Mouse (Mus musculus) embryonic facial prominence, embryonic 12.5 days (tissue): ENCODE data around the gene Clba1. TPM values are rescaled to one million over a fixed set of nuclear protein-coding genes. Genes with fewer than 3 reads are reported as not detected.
"Not testable (repeated sequence)": the region's sequence is repeated elsewhere in the genome, so short reads cannot be mapped to it uniquely, and the experiment has no call there.

Experiments
- ATAC-seq: fragments of 200-750 bp; cut with Nextera tagmentation; 2 replicates; pipeline ENCODE4 v1.8.0; 2017; ENCODE audit not compliant: insufficient number of reproducible peaks, insufficient read depth, low FRiP score, low TSS enrichment
- H3K27ac ChIP-seq: fragments of 300-500 bp; sonication (generic); 2 replicates; pipeline ENCODE4 v1.5.1; 2016; ENCODE audit warnings: mild to moderate bottlenecking
- H3K27me3 ChIP-seq: fragments of 300-500 bp; sonication (generic); 2 replicates; pipeline ENCODE4 v1.6.1; 2016; ENCODE audit warnings: mild to moderate bottlenecking, moderate library complexity
- H3K36me3 ChIP-seq: fragments of 300-500 bp; sonication (generic); 2 replicates; pipeline ENCODE4 v1.6.1; 2016; ENCODE audit warnings: mild to moderate bottlenecking
- H3K4me1 ChIP-seq: fragments of 300-500 bp; sonication (generic); 2 replicates; pipeline ENCODE4 v1.6.1; 2016
- H3K4me2 ChIP-seq: fragments of 300-500 bp; sonication (generic); replicated peaks from 2 replicates; pipeline ENCODE4 v1.6.1; 2016; ENCODE audit warnings: mild to moderate bottlenecking, moderate library complexity
- H3K4me3 ChIP-seq: fragments of 300-500 bp; sonication (generic); 2 replicates; pipeline ENCODE4 v1.5.1; 2016; ENCODE audit warnings: mild to moderate bottlenecking
- H3K9ac ChIP-seq: fragments of 300-500 bp; sonication (generic); 2 replicates; pipeline ENCODE4 v1.6.1; 2016; ENCODE audit warnings: mild to moderate bottlenecking, moderate library complexity
- H3K9me3 ChIP-seq: fragments of 300-500 bp; sonication (generic); 2 replicates; pipeline ENCODE4 v1.6.1; 2016; ENCODE audit warnings: mild to moderate bottlenecking, moderate library complexity
- WGBS: fragments of 180-500 bp; shearing (Covaris S2); methylation state at CpG from one replicate; pipeline ENCODE4 v1.1.7; 2016; 5-methylcytosine and 5-hydroxymethylcytosine counted together
- polyA plus RNA-seq: library from polyadenylated mRNA; unstranded; fragments of >200 nt; fragmentation: Nextera tagmentation; extraction: Ambion mirVana; gene quantifications from 2 replicates; pipeline ENCODE4 v1.2.1, GENCODE M21; 2016

The Clba1 gene
- polyA plus RNA-seq, 1 experiment from 2014 or later = 9.6 TPM

DNA sequence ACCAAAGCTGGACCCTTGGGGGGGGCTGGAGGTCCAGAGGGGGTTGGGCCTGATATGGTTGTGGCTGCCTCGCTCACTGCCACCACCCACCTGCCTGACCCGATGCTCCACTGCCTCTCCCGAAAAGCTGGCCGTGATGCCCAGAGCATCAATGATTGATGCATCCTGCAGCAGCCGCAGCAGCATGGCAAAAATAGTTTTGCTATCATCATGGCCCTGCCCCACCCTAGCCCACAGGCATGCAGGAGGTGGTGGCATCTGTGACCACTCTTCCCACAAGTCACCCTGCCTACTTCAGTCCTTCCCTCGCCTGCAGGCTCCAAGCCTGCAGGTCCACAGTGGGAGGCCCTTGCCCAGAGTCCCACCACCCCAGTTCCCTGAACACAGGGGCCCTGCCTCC is 2.7 kb upstream of the Clba1 start:
- H3K27ac ChIP-seq = no peak overlapping the region
- H3K4me2 ChIP-seq = no peak overlapping the region
- no peak overlapping the region for H3K9ac ChIP-seq
- H3K4me1 ChIP-seq = peaks cover 20% of the 10 kb centered on the region
- H3K36me3 ChIP-seq = no peaks in the 10 kb centered on the region
- H3K9me3 ChIP-seq = no peaks in the 10 kb centered on the region
- 76% methylated on average over 6 of the region's 6 CpGs for WGBS
- peaks cover 24% of the 10 kb centered on the region for H3K27me3 ChIP-seq
- H3K4me3 ChIP-seq = no peak overlapping the region
- no peak for ATAC-seq

DNA sequence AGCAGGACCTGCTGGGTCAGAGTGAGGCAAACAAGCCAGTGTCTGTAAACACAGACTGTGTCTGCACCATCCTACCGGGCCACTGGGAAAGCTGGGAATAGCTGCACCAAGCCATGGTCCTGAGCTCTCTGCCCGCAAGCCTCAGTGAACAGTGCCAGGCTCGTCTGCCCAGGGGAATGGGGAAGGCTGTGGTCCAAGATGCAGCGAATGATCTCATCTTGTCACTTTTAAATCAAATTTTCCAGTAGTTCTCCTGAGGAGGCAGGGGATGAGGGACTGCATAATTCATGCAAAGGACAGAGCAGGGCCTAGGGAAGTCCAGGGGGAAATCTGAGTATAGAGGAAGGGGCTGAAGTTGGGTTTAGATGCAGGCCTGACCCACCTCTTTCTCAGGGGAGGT is 941 bp upstream of the Clba1 start:
- H3K4me2 ChIP-seq = peak overlapping the region; percentile 96; the same call in 1 of the 2 replicates
- peaks cover 15% of the 10 kb centered on the region for H3K4me1 ChIP-seq
- H3K4me3 ChIP-seq = no peak overlapping the region
- H3K27me3 ChIP-seq = peaks cover 8% of the 10 kb centered on the region
- WGBS = 90% methylated on average over 4 of the region's 4 CpGs
- no peaks in the 10 kb centered on the region for H3K9me3 ChIP-seq
- H3K27ac ChIP-seq = no peak overlapping the region
- peak overlapping the region; percentile 64; the same call in 1 of the 2 replicates for H3K9ac ChIP-seq
- no peaks in the 10 kb centered on the region for H3K36me3 ChIP-seq
- no peak for ATAC-seq

DNA sequence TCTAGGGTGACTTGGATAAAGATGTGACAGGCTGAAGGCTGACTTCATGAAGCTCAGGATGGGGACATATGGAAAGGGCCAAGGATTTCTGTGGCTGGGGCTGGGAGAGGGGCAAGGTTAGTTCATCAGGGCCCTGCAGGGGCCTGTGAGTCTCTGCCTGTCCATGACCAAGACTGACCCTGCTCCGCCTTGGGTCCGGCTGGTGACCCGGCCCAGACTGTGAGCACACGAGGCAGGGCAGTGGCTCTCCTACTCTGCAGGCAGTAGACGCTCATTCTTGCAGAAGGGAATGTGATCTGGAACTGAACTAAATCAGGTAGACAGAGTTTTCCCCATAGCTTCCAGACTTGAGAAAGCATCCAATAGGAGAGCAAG is 538 bp upstream of the Clba1 start:
- H3K9ac ChIP-seq = peak overlapping the region; percentile 64
- peak overlapping the region; percentile 51 for H3K27ac ChIP-seq
- H3K27me3 ChIP-seq = peaks cover 5% of the 10 kb centered on the region
- no peak for ATAC-seq
- peaks cover 15% of the 10 kb centered on the region for H3K4me1 ChIP-seq
- no peaks in the 10 kb centered on the region for H3K36me3 ChIP-seq
- no peaks in the 10 kb centered on the region for H3K9me3 ChIP-seq
- 59% methylated on average over 5 of the region's 5 CpGs for WGBS
- peak overlapping the region; percentile 55 for H3K4me3 ChIP-seq
- peak overlapping the region; percentile 96 for H3K4me2 ChIP-seq

DNA sequence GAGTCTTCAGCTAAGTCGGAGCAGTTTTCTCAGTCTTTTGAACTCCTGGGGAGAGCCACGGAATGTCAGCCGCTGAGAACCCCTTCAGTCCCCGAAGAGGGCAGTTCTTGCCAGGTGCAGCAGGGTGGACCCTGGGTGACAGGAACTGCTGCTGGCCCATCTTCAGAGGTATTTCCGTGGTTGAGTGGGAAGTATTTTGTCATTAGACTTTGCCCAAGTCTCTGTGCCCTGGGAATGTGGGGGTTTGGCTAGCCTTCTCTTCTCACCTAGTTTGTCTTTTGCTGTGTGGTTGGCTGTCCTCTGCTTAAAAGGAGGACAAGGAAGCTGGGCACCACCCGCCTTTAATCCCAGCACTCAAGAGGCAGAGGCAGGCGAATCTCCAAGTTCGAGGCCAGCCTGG is 904 bp downstream of the Clba1 start:
- no peak overlapping the region for H3K27ac ChIP-seq
- 24% methylated on average over 8 of the region's 8 CpGs for WGBS

DNA sequence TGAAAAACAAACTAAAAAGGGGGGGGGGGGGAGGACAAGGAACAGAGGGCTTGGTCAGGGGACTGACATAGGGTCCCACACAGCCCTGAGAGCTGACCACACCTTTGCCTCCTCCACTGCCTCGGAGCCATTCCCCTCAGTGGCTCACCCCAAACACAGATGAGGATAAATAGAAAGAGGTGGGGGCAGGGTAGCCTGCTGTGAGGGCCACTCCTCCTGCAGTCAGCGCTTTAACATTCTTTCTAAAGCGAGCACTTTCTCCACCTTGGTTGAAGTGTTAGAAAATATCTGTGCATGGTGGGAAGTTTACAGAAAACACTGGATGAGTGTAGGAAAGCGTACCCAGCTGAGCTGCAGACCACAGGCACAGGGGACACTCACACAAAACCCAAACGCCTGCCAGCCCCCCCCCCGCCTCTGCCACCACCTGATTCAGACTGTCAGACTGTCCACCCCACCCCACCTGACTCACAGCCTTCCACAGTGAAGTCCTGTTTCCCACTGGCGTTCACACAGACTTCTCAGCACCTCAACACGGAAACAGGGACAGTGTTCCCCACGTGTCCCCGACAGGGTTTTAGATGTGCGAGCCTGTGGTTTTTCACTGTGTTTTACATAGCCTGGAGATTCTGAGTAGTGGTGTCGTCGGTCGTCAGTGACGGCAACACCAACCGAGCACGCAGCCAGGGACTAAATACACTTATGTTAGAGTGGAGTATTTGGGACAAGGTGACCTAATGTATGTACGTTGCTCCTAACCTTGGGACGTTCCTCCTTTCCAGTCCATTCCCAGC is 1.6 kb downstream of the Clba1 start:
- Histone ChIP-seq H3K9ac (peak overlapping the region; percentile 64; the same call in 1 of the 2 replicates), H3K27me3 (peaks cover 3% of the 10 kb centered on the region; the same call in 1 of the 2 replicates), H3K36me3 (peaks cover 18% of the 10 kb centered on the region; the same call in 1 of the 2 replicates), H3K9me3 (no peaks in the 10 kb centered on the region), H3K4me2 (peak overlapping the region; percentile 96), H3K27ac (no peak overlapping the region), H3K4me3 (peak overlapping the region; percentile 55; the same call in 1 of the 2 replicates), H3K4me1 (peaks cover 15% of the 10 kb centered on the region)
- ATAC-seq = no peak
- WGBS = 64% methylated on average over 19 of the region's 19 CpGs

More for the DNA sequence above, 904 bp downstream of the Clba1 start:
- Histone ChIP-seq H3K9me3 (no peaks in the 10 kb centered on the region), H3K4me3 (peak overlapping the region; percentile 55), H3K4me1 (peaks cover 15% of the 10 kb centered on the region), H3K4me2 (peak overlapping the region; percentile 96), H3K9ac (peak overlapping the region; percentile 64), H3K27me3 (peaks cover 3% of the 10 kb centered on the region; the same call in 1 of the 2 replicates), H3K36me3 (peaks cover 12% of the 10 kb centered on the region; the same call in 1 of the 2 replicates)
- ATAC-seq = no peak

DNA sequence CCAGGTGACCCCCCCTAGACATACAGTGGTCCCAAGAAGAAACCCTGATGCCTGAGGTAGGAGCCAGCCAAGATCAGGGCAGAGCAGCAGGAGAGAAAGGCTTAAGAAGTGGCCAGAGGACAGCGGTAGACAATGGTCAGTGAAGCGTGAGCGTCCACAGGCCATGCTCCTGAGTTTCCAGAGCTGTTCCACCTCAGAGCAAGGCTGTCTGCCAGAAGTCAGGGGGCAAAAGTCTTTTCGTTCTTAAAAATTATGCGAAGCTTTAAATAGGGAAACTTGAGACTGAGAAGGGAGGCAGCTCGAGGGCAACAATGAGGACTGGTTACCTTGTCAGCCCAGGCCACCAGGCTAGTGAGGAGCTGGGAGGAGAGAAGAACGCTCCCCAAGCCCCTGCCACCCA is 4.6 kb downstream of the Clba1 start:
- Histone ChIP-seq H3K4me3 (no peak overlapping the region), H3K4me1 (peaks cover 11% of the 10 kb centered on the region), H3K9me3 (no peaks in the 10 kb centered on the region), H3K4me2 (no peak overlapping the region), H3K9ac (no peak overlapping the region), H3K27me3 (no peaks in the 10 kb centered on the region), H3K36me3 (peaks cover 38% of the 10 kb centered on the region), H3K27ac (no peak overlapping the region)
- WGBS = 85% methylated on average over 7 of the region's 7 CpGs
- ATAC-seq = no peak

DNA sequence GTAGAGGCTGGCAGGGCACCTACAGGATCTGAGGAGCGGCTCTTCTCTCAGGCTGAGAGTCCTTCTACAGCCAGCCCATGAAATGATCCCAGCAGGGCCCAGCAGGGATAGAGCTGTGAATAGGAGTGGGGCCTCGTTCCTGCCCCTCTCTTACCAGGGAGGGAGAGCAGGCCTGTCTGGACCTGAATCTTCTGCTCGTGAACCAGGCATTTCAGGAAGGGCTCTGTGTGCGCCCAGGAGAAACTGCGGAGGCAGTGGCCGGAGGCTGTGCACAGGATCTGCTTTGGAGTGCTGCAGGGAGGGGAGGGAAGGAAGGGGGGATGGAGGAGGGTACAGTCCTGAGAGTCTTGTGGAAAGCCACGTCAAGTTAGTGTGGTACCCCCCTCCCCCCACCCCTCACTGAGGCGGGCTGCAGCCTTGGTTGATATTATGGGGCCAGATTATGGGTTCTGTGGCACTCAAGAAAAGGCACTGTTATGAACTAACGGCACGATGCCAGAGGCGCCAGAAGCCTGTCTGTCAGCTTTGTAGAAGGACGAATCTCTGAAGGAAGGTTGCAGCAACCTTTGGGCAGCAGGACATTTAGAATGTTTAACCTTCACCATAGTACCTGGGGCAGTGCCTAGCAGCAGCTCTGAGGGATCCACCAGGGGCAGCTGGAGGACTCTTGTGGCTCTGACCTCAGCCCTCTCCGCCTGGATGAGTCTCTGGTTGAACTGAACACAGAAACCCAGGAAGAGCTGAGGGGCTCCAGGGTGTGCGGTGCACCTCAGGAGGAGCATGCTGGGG is 6.1 kb downstream of the Clba1 start:
- Histone ChIP-seq H3K4me3 (no peak overlapping the region), H3K36me3 (peaks cover 53% of the 10 kb centered on the region), H3K4me2 (no peak overlapping the region), H3K4me1 (peaks cover 2% of the 10 kb centered on the region; the same call in 1 of the 2 replicates), H3K27ac (0 out of 2 replicates have a peak overlapping the region, but pooled peaks have one; percentile 6), H3K9ac (no peak overlapping the region), H3K9me3 (no peaks in the 10 kb centered on the region), H3K27me3 (no peaks in the 10 kb centered on the region)
- no peak for ATAC-seq
- 74% methylated on average over 14 of the region's 14 CpGs for WGBS

DNA sequence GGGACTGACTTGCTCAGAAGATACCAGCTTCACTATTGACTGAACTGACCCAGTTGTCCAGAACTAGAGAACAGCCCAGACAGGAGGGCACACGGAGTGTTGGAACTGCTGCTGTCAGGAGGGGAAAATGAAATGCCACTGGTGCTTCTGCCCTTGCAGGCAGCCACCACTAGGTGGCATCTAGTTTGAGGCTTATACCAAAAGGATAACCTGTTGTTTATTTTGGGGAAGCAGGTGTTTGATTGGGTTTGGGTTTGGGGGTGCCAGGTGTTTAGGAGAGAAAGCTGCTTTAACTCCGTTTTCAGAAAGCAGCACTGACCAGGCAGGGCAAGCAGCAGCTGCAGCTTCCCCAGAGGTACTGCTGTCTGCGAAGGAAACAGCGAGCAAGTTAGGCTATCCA is 7.6 kb downstream of the Clba1 start:
- peaks cover 64% of the 10 kb centered on the region for H3K36me3 ChIP-seq

DNA sequence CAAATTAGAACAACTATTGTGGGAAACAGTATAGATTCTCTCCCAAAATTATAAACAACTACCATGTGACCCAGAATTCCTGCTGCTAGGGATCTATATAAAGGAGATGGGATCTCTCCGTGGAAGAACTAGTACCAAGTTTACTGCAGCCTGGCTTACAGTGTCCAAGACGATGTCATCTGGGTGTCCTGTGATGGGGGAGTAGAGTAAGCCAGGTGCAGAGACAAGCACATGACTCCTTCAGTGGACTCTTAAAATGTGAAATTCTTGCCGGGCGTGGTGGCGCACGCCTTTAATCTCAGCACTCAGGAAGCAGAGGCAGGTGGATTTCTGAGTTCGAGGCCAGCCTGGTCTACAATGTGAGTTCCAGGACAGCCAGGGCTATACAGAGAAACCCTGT is 8.1 kb downstream of the Clba1 start:
- 85% methylated on average over 7 of the region's 7 CpGs for WGBS
- not testable (repeated sequence) for ATAC-seq
- H3K36me3 ChIP-seq = peaks cover 69% of the 10 kb centered on the region

More for the DNA sequence above, 7.6 kb downstream of the Clba1 start:
- 54% methylated on average over 4 of the region's 4 CpGs for WGBS
- no peak for ATAC-seq
- no peak overlapping the region for H3K27ac ChIP-seq
- no peaks in the 10 kb centered on the region for H3K27me3 ChIP-seq
- H3K4me1 ChIP-seq = no peaks in the 10 kb centered on the region
- no peaks in the 10 kb centered on the region for H3K9me3 ChIP-seq
- H3K4me2 ChIP-seq = no peak overlapping the region
- no peak overlapping the region for H3K9ac ChIP-seq
- H3K4me3 ChIP-seq = no peak overlapping the region

DNA sequence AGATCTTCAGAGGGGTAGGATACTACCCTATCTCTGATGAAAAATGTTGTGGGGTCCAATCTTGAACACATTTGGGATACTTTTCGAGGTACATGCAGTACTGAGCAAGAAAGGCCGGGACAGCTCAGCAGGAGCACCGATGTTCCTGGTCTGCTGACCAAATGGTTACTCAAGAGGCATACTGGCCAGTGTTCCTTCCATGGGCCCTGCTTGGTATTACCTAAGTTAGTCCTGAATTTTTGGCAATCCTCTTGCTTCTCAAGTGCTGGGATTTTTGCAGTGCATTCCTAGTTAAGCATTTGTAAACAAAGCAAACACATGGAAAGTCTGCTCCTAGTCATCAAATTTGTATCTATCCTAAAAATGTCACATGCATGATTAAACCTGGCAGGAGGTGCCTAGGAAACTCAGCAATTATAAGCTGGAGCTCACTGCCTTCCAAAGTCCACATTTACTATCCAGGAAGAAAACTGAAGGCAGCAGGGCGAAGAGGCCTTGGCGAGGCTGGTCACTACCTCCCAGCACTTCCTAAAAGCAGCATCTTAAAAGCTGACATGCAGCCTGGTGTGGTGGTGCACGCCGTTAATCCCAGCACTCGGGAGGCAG is 10.4 kb downstream of the Clba1 start:
- H3K4me2 ChIP-seq = no peak overlapping the region
- H3K9ac ChIP-seq = no peak overlapping the region
- H3K4me1 ChIP-seq = peaks cover 10% of the 10 kb centered on the region; the same call in 1 of the 2 replicates
- ATAC-seq = no peak
- H3K27me3 ChIP-seq = no peaks in the 10 kb centered on the region
- H3K9me3 ChIP-seq = no peaks in the 10 kb centered on the region
- 92% methylated on average over 8 of the region's 8 CpGs for WGBS
- peaks cover 63% of the 10 kb centered on the region for H3K36me3 ChIP-seq
- no peak overlapping the region for H3K27ac ChIP-seq
- H3K4me3 ChIP-seq = no peak overlapping the region

More for the DNA sequence above, 8.1 kb downstream of the Clba1 start:
- H3K4me3 ChIP-seq, H3K27me3 ChIP-seq, H3K4me1 ChIP-seq, H3K9me3 ChIP-seq, H3K4me2 ChIP-seq, H3K9ac ChIP-seq, H3K27ac ChIP-seq: not testable (repeated sequence)

DNA sequence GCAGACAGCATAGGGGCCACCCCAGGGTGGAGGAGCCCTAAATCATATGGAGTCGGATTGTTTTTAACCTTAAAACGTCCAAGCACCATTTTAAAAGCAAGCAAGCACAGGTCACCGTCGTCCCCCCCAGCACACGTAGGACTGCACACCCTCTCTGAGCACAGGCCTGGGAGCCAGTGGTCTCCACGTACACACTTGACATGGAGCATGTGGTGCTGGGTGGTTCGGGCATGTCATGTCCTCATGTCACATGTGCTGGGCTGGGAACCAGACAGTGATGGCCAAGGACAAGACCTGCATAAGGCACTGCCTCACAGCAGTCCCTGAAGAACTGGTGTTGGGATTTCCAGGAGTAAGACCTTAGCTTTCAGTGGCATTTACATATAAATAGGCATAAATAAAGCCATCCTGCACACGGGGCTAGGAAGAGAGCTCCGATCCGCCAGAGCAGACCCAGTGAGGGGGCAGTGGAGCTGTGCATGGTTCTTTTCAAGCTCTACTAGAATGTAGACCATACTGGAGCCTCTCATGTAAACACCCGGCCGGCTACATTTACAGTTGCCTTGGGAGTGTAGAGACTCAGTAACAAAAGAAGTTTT is 11.8 kb downstream of the Clba1 start:
- Histone ChIP-seq H3K9me3 (no peaks in the 10 kb centered on the region), H3K9ac (no peak overlapping the region), H3K4me2 (no peak overlapping the region), H3K36me3 (peaks cover 61% of the 10 kb centered on the region), H3K4me1 (peaks cover 10% of the 10 kb centered on the region; the same call in 1 of the 2 replicates), H3K27me3 (no peaks in the 10 kb centered on the region), H3K27ac (no peak overlapping the region), H3K4me3 (no peak overlapping the region)
- 85% methylated on average over 12 of the region's 12 CpGs for WGBS
- no peak for ATAC-seq
